31 mouse cellular contexts compared by ENCODE assay signal in genomic region chr1:167659065-167659464, GRCm38 (mm10). TPM values are rescaled to one million over a fixed set of nuclear protein-coding genes. Genes with fewer than 3 reads are reported as not detected.
"Had no signal": no experiment of that assay in that cellular context is flagged by ENCODE, and none has a peak within 500 bp of the region (broad histone marks: within the 10 kb centered on the region; RNA-seq: fewer than 3 reads in every experiment).

No protein-coding gene starts in this region.

- H3K4me1 ChIP-seq: liver, embryonic 12.5 days; liver, embryonic 13.5 days; liver, embryonic 15.5 days had no signal

- H3K4me3 ChIP-seq: limb, embryonic 10.5 days; limb, embryonic 12.5 days; limb, embryonic 13.5 days; limb, embryonic 15.5 days; liver, embryonic 12.5 days; liver, embryonic 13.5 days; liver, embryonic 15.5 days; lung, embryonic 15.5 days; midbrain, embryonic 10.5 days; midbrain, embryonic 12.5 days; midbrain, embryonic 13.5 days; midbrain, embryonic 15.5 days; myocyte; neural tube, embryonic 12.5 days had no signal

- H3K36me3 ChIP-seq: limb, embryonic 10.5 days; limb, embryonic 12.5 days; limb, embryonic 13.5 days; limb, embryonic 15.5 days; liver, embryonic 12.5 days; liver, embryonic 13.5 days; liver, embryonic 15.5 days; lung, embryonic 15.5 days; midbrain, embryonic 10.5 days; midbrain, embryonic 12.5 days; midbrain, embryonic 13.5 days; midbrain, embryonic 15.5 days; neural tube, embryonic 12.5 days had no signal

- DNase-seq: left cerebral cortex, postnatal 4 days; liver; liver, embryonic 13.5 days; liver, postnatal 0 days; lung, adult 18-20 months; lung, adult 2 months; lung, embryonic 14.5 days; lung, postnatal 10 days; lung, postnatal 14 days; lung, postnatal 36 days; lung, postnatal 4 days; midbrain, embryonic 14.5 days had no signal

- H3K9me3 ChIP-seq: limb, embryonic 10.5 days; limb, embryonic 12.5 days; limb, embryonic 13.5 days; limb, embryonic 15.5 days; liver, embryonic 12.5 days; liver, embryonic 13.5 days; liver, embryonic 15.5 days; lung, embryonic 15.5 days; megakaryocyte, embryonic 14.5 days; midbrain, embryonic 10.5 days; midbrain, embryonic 12.5 days; midbrain, embryonic 13.5 days; midbrain, embryonic 15.5 days; neural tube, embryonic 12.5 days had no signal

- H3K27ac ChIP-seq: limb, embryonic 10.5 days; limb, embryonic 12.5 days; limb, embryonic 13.5 days; limb, embryonic 15.5 days; liver, embryonic 12.5 days; liver, embryonic 13.5 days; liver, embryonic 14.5 days; liver, embryonic 15.5 days; lung, embryonic 15.5 days; macrophage; midbrain, embryonic 10.5 days; midbrain, embryonic 12.5 days; midbrain, embryonic 13.5 days; midbrain, embryonic 15.5 days; neural tube, embryonic 12.5 days had no signal

RNA-seq across cellular contexts. Expression of gene Lmx1a, which starts 30.0 kb away (rescaled TPM):
- polyA plus RNA-seq: liver, adult 2 months; liver, postnatal 0 days; lung, adult 2 months; lung, embryonic 14.5 days; lung, embryonic 15.5 days; lung, embryonic 16.5 days; lung, postnatal 0 days; macrophage; myocyte had no signal
